Mouse (Mus musculus) liver, adult 2 months (tissue): ENCODE measurements around the gene Enpp4.

Experiments used
- CTCF ChIP-seq: fragments of 200-500 bp; IDR thresholded peaks from 2 replicates; pipeline ENCODE4 v1.5.1; 2011; ENCODE audit warnings: low read depth, low read length, control low read depth
- POLR2A ChIP-seq: fragments of 200-500 bp; IDR thresholded peaks from 2 replicates; pipeline ENCODE4 v1.6.1; 2011; ENCODE audit warnings: low read length, control low read depth; ENCODE audit not compliant: insufficient read depth; ENCODE audit errors: extremely low read depth

DNA sequence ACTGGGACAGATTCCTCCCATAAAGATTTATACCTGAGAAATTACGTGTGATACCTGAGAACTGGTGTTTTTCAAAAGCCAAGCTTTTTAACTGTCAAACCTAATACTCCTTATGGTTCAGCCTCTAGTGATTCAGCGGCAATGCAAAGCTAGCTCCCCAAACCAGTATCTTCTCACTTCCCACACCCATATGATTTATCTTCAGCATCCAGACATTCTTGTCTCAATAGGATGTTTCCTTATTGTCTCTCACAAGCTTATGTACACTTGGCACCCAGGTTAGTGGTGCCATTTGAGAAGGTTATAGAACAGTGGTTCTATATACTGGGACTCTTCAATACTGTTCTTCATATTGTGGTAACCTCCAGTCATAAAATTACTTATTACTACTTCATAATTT lies 12.1 kb upstream of the Enpp4 start:
- no peak for TF ChIP-seq POLR2A
- no peak for TF ChIP-seq CTCF
